Mouse (Mus musculus) kidney, embryonic 14.5 days (tissue): ENCODE measurements at regions not wholly inside any gene's neighbourhood (a gene's known extent, or its start where the extent isn't known, plus 50 kb on each side); places are given as distances from the start of the nearest gene placed in this dataset.

Experiments
- ATAC-seq: fragments of 200-750 bp; cut with Nextera tagmentation; 2 replicates; pipeline ENCODE4 v1.8.0; 2017; ENCODE audit warnings: moderate number of reproducible peaks, mild to moderate bottlenecking, moderate TSS enrichment, moderate library complexity; ENCODE audit not compliant: low FRiP score, low TSS enrichment
- H3K27ac ChIP-seq: fragments of 300-500 bp; sonication (generic); 2 replicates; pipeline ENCODE4 v1.5.1; 2014; ENCODE audit warnings: low read depth, mild to moderate bottlenecking, low read length, moderate library complexity, mixed read lengths
- H3K27me3 ChIP-seq: fragments of 300-500 bp; sonication (generic); 2 replicates; pipeline ENCODE4 v1.6.1; 2014; ENCODE audit warnings: mild to moderate bottlenecking, low read length; ENCODE audit not compliant: control insufficient read depth, insufficient read depth
- H3K36me3 ChIP-seq: fragments of 300-500 bp; sonication (generic); 2 replicates; pipeline ENCODE4 v1.6.1; 2014; ENCODE audit warnings: low read length, mixed read lengths; ENCODE audit not compliant: control insufficient read depth, insufficient read depth
- H3K4me1 ChIP-seq: fragments of 300-500 bp; sonication (generic); 2 replicates; pipeline ENCODE4 v1.6.1; 2014; ENCODE audit warnings: low read length, mixed read lengths; ENCODE audit not compliant: control insufficient read depth, insufficient read depth
- H3K4me2 ChIP-seq: fragments of 300-500 bp; sonication (generic); replicated peaks from 2 replicates; pipeline ENCODE4 v1.6.1; 2014; ENCODE audit warnings: low read depth, mild to moderate bottlenecking, low read length
- H3K4me3 ChIP-seq: fragments of 300-500 bp; sonication (generic); 2 replicates; pipeline ENCODE4 v1.5.1; 2014; ENCODE audit warnings: mild to moderate bottlenecking, low read length
- H3K9ac ChIP-seq: fragments of 300-500 bp; sonication (generic); 2 replicates; pipeline ENCODE4 v1.6.1; 2014; ENCODE audit warnings: low read depth, mild to moderate bottlenecking, low read length, moderate library complexity
- H3K9me3 ChIP-seq: fragments of 300-500 bp; sonication (generic); 2 replicates; pipeline ENCODE4 v1.6.1; 2016; ENCODE audit warnings: low read length; ENCODE audit not compliant: control insufficient read depth
- WGBS: fragments of 180-500 bp; shearing (Covaris S2); extraction: QIAGEN DNeasy Blood & Tissue Kit; methylation state at CpG from one replicate; pipeline ENCODE4 v1.1.7; 2014; 5-methylcytosine and 5-hydroxymethylcytosine counted together

DNA sequence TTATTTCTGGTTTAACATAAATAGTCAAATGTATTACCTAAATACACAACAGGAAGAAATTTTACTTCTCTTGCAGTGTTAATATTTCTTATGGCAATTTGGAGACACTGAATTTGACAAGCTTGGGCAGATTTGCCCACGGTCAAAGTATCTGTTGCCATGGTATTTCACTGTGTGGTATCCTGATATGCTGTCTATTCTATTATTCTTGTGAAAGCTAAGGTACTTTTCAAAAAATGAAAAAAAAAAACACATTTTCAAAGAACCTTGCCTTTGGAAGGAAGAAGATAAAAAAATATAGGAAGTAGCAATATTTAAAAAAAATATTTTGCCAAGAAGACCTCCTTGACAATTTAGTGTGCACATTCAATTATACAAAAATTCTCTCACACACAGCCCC is 723.2 kb upstream of the Gje1 start:
- no peak overlapping the region for H3K9ac ChIP-seq
- H3K27ac ChIP-seq = no peak overlapping the region
- H3K27me3 ChIP-seq = no peaks in the 10 kb centered on the region
- H3K4me3 ChIP-seq = no peak overlapping the region
- no peaks in the 10 kb centered on the region for H3K36me3 ChIP-seq
- H3K4me2 ChIP-seq = no peak overlapping the region
- WGBS = 87% methylated on average over 1 of the region's 1 CpGs
- no peaks in the 10 kb centered on the region for H3K4me1 ChIP-seq
- no peaks in the 10 kb centered on the region for H3K9me3 ChIP-seq
- no peak for ATAC-seq

DNA sequence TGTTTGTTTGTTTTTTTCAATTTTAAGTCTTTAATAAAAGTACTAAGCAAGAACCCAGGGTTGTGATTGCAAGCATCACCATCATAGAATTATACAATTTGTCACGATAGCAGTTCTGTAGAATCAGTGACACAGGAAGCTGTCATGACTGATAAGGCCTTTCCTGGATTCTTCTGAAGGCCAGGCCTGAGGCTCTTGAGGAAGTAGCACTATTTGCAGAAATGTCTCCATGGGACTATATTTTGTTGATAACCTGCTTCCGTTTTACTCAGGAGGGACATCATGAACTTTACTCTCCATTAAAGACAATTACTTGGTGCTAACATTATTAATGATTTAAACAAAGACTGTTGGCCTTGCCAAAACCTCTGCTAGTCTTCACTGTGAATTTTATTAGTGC is 708.7 kb upstream of the Gje1 start:
- H3K4me2 ChIP-seq = no peak overlapping the region
- WGBS = 71% methylated on average over 2 of the region's 2 CpGs
- H3K9me3 ChIP-seq = no peaks in the 10 kb centered on the region
- no peak overlapping the region for H3K27ac ChIP-seq
- H3K4me3 ChIP-seq = no peak overlapping the region
- no peaks in the 10 kb centered on the region for H3K36me3 ChIP-seq
- no peaks in the 10 kb centered on the region for H3K27me3 ChIP-seq
- ATAC-seq = no peak
- no peak overlapping the region for H3K9ac ChIP-seq
- no peaks in the 10 kb centered on the region for H3K4me1 ChIP-seq

DNA sequence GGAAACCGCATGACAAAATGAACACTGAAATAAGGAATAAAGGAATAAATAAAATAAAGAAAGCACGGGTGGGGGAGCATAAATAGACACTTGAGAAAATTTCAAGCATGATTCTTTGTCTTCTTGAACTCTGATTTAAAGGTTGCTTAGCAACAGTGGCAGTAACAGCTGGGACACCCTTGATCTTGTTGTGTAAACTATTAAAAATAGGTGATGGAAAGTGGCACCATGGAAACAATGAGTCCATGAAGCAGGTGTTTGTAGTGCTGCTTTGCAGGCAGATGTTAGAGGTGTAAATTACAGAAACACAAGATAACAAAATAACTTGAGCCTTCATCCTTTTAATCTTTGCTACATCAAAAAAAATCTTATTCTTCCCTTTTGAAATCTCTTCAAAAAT is 688.2 kb upstream of the Gje1 start:
- WGBS = 59% methylated on average over 2 of the region's 2 CpGs

DNA sequence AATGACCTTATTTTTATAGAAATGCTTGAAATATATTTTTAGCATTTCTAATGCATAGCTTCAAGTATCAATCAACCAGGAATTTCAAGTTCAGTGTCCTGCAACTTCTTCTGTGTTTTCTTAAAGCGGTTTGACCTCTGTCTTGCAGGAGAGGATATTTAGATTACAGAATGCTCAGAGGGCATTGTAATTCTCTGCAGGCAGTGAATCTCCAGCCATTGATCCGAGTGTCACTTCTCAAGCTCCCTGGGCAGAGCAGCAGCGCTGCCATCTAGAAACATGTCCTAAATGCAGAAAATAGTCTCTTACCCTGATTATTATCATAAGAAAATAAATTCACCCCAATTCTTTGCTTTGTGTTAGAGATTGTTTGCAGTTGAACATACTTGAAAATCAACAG is 687.7 kb upstream of the Gje1 start:
- Histone ChIP-seq H3K9me3 (no peaks in the 10 kb centered on the region), H3K4me1 (no peaks in the 10 kb centered on the region), H3K4me2 (no peak overlapping the region), H3K4me3 (no peak overlapping the region), H3K9ac (no peak overlapping the region), H3K27ac (no peak overlapping the region), H3K36me3 (no peaks in the 10 kb centered on the region), H3K27me3 (no peaks in the 10 kb centered on the region)
- ATAC-seq = no peak
- WGBS = 45% methylated on average over 3 of the region's 3 CpGs

More for the DNA sequence above, 688.2 kb upstream of the Gje1 start:
- Histone ChIP-seq H3K27me3 (no peaks in the 10 kb centered on the region), H3K4me2 (no peak overlapping the region), H3K4me3 (no peak overlapping the region), H3K36me3 (no peaks in the 10 kb centered on the region), H3K4me1 (no peaks in the 10 kb centered on the region), H3K27ac (no peak overlapping the region), H3K9ac (no peak overlapping the region), H3K9me3 (no peaks in the 10 kb centered on the region)
- ATAC-seq = no peak

DNA sequence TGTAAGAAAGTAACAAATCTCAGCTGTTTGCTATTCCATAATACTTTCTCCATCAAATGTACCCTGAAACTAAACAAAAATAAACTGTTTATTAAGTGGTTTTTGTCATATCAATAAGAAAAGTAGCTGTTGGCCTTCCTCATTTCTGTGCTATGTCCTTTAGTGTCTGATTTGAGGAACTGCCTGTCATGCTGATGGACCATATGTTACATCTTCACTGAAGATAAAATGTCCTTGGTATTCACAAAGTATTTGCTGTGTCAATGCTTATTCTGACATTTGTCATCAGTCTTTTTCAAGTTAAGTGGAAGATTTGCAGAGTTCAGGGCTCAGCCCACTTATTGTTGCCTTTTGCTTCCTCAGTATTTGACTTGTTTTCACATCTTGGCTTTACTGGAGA is 682.0 kb upstream of the Gje1 start:
- Histone ChIP-seq H3K9me3 (no peaks in the 10 kb centered on the region), H3K4me1 (no peaks in the 10 kb centered on the region), H3K9ac (no peak overlapping the region), H3K27ac (no peak overlapping the region), H3K36me3 (no peaks in the 10 kb centered on the region), H3K4me2 (no peak overlapping the region), H3K27me3 (no peaks in the 10 kb centered on the region), H3K4me3 (no peak overlapping the region)
- ATAC-seq = no peak

DNA sequence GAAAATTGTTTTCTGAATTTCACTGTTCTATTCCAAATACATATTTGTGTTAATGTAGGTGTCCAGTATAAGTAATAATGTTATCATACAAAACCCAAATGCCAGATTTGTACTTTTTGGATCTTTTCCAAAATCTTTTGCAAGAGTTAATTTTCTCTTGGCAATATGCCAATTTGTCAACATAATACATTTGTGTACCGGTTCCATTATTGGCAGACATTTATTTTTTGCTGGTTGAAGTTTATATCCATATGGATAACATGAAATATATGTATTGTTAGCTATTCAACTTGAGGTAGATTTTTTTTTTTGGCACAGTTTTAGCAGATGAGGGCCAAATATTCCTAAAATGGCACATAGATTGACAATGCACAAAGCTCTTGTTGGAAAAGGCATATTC is 679.1 kb upstream of the Gje1 start:
- Histone ChIP-seq H3K4me3 (no peak overlapping the region), H3K4me2 (no peak overlapping the region)
- no peak for ATAC-seq

DNA sequence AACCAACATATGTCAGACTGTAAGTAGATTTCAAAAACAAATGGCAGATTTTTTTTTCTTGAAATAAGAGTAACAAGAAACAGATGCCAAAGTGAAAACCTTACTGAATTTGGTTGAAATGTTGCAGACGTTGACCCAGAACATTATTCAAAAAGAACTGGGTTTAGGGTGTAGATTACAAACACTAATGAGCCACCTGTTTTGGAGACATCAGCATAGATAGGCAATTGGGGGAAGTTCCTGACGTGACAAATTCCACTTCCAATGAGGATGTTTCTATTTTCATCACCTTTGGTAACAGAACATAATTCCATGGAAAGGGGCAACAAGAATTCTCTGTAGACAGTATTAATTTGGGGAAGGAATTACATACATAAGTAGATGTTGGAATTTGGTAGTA is 677.3 kb upstream of the Gje1 start:
- WGBS = 67% methylated on average over 2 of the region's 2 CpGs
- Histone ChIP-seq H3K27ac (no peak overlapping the region), H3K9ac (no peak overlapping the region), H3K4me1 (no peaks in the 10 kb centered on the region), H3K4me2 (no peak overlapping the region), H3K4me3 (no peak overlapping the region), H3K27me3 (no peaks in the 10 kb centered on the region), H3K36me3 (no peaks in the 10 kb centered on the region), H3K9me3 (no peaks in the 10 kb centered on the region)
- ATAC-seq = no peak

More for the DNA sequence above, 679.1 kb upstream of the Gje1 start:
- no peaks in the 10 kb centered on the region for H3K9me3 ChIP-seq
- no peak overlapping the region for H3K27ac ChIP-seq
- H3K36me3 ChIP-seq = no peaks in the 10 kb centered on the region
- WGBS = 41% methylated on average over 1 of the region's 1 CpGs
- no peaks in the 10 kb centered on the region for H3K4me1 ChIP-seq
- H3K9ac ChIP-seq = no peak overlapping the region
- H3K27me3 ChIP-seq = no peaks in the 10 kb centered on the region

DNA sequence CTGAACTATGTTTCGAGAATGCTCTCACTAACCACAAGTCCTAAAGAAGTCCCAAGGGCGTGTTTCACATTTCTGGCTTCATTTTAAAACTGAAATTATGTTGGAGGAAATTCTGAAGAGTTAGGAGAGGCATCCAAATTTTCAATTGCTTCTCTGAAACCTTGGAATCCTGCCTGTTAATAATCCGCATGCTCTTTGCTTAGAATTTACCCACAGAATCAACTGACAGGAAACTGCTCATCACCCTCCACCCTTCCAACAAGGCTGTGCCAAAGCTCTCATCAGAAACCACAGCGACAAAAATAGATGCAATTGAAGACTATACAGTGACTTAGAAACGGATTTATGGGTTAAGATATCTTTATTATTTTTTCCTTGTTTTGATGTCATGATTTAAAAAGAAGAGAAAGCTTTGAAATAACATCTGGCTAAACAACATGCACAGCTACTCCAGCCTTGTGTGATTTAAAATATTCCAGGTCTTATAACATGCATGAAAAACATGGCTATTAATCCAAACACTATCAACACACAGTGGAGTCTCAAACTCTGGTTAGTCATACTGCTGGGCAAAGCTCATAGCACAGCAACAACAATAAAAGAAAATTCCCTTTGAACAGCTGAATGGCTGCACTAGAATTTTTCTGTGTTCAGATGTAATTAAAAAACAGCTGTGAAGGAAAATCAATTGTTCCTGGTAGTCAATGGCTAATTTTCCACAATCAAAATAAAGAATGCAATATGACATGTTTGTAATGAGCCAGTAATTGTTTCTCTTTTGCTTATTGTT is 674.2 kb upstream of the Gje1 start:
- no peak overlapping the region for H3K9ac ChIP-seq
- no peaks in the 10 kb centered on the region for H3K36me3 ChIP-seq
- ATAC-seq = no peak
- WGBS = 57% methylated on average over 5 of the region's 5 CpGs
- H3K4me2 ChIP-seq = no peak overlapping the region
- no peak overlapping the region for H3K4me3 ChIP-seq
- no peaks in the 10 kb centered on the region for H3K9me3 ChIP-seq
- H3K27me3 ChIP-seq = no peaks in the 10 kb centered on the region
- H3K4me1 ChIP-seq = no peaks in the 10 kb centered on the region
- no peak overlapping the region for H3K27ac ChIP-seq

DNA sequence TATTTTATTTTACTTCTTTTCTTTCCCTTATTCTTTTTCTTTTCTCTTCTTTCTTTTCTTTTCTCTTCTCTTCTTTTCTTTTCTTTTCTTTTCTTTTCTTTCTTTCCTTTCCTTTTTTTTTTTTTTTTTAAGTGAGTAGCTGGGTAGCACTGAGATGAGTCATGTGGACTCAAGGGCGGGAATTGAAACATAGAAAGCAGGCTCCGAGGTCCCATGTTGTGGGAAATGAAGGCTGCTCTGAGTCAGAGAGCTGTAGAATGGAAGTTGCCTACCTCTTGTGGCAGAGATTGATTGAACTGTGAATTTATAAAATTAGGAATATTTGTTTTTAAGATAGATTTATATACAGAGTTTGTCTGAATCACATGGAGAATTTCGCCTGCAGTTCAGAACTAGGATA is 655.6 kb upstream of the Gje1 start:
- Histone ChIP-seq H3K9me3 (no peaks in the 10 kb centered on the region), H3K4me3 (no peak overlapping the region), H3K27me3 (no peaks in the 10 kb centered on the region), H3K36me3 (no peaks in the 10 kb centered on the region), H3K4me1 (no peaks in the 10 kb centered on the region), H3K9ac (no peak overlapping the region), H3K4me2 (no peak overlapping the region), H3K27ac (no peak overlapping the region)
- no peak for ATAC-seq
- 91% methylated on average over 3 of the region's 3 CpGs for WGBS
